Mouse (Mus musculus) embryo, embryonic 10 days (tissue): ENCODE results near the gene Mtfp1.
"Not testable (repeated sequence)": the region's sequence is repeated elsewhere in the genome, so short reads cannot be mapped to it uniquely, and the experiment has no call there.

ENCODE experiments used
- DNase-seq: peaks from one replicate; pipeline ENCODE4 v3.0.0-alpha.2; 2015; ENCODE audit warnings: low spot score

Mtfp1 gene

DNA sequence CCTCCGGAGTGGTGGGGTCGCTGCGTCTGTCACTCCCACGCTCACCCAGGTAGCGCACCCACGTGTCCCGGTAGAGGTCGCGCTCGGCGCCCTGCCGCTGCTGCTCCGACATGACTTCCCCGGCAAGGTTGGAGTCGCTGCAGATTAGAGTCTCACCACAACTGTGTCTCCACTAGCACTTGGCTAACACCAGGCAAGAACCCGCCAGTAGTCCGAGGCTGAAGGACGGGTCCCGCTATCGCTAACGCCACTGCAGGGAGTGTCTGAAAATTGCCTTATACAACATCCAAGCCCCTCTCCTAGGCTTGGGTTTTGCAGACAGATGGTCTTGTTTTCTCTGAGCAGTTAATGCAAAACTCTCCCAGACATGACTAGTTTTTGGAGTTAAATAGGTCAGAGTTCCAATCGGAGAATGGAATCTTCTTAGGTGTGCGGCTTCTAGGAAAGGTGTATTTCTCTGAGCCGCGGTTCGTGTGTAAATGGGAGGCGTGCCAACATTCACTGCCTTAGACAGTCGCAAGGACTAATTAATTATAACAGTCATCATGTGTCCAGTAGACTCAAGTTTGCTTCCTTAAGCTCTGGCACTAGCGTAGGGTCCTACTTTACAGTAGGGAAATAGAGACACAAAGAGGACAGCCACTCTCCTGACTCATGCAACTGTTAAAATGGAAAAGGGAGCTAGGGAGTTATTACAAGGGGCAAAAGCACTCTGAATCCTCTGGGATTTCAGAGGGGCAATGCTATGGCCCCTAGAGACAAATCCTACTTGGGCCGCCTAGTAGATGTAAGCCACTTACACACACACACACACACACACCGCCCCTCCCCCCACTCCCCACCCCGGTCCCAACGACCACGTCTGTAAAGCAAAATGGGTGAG lies at the start of gene Mtfp1:
Gene Mtfp1 (minus strand): TSS at position 275 of the 883 bp plus-strand sequence.
- DNase-seq = peak; percentile 81

DNA sequence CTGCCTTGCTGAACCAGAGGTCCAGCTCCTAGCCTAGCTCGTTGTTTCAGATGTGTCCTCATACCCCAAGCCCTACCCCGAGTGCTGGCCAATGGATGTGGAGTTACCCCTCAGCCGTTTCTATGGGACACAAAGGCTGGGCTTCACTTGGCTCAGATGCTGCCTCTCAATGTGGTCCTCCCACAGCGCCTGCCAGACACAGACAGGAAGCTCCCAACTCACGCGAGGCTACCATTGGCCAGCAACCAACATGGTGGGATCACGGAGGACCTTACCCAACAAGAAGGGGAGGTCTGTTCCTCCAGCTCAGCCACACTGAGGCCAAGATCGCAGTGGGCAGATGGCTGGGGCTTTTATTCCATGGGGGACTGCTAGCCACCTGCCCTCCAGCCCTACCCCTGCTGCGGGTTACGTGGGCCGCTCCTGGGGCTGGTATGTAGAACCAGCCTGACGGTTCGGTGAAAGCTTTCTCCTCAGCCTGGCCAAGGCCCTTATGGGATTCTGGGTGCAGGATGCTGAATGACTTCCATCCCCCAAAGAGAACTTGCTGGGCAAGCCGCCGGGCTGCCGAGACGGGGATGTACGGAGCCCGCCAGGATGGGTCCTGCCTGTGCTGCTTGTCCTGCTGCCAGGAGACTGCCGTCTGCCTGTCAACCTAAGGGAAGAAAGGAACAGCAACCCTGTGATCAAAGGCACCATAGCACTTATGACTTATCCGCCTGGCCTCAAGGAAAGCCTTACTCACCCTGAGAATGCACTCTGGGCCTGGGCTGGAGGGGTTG lies 48.2 kb upstream of the Mtfp1 start:
- DNase-seq = no peak

DNA sequence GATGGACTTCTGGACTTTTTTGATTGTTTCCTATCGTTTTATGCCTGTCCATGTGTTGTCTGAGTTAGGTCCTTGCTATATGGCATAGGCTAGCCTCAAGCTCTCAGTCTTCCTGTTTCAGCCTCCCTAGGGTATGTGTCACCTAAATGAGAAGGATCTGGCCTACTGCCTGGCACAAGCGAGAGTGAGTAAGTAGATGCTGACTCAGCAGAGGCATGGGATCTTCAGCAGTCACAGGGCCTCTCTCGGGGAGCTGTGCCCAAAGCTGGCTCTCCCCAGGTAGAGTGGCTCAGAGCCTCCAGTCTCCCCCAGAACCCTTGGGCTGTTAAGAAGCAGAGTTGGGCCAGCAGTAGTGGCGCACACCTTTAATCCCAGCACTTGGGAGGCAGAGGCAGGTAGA lies 47.1 kb upstream of the Mtfp1 start:
- no peak for DNase-seq

DNA sequence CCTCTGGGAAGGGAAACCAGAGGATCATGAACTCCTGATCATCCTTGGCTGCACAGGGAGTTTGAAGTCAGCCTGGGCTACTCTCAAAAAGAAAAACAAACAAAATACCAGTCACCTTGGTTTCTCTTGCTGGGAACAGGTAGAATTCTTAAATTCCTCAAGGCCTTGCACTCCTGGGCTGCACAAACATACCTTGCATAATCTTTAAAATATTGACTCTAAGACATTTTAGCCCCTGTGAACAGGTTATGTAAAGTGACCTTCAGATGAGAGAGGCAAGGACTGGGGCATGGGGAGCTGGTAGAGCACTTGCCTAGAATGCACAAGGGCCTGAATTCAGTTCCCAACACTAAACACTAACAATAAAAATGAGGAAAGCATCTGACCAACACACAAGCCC lies 46.3 kb upstream of the Mtfp1 start:
- no peak for DNase-seq

DNA sequence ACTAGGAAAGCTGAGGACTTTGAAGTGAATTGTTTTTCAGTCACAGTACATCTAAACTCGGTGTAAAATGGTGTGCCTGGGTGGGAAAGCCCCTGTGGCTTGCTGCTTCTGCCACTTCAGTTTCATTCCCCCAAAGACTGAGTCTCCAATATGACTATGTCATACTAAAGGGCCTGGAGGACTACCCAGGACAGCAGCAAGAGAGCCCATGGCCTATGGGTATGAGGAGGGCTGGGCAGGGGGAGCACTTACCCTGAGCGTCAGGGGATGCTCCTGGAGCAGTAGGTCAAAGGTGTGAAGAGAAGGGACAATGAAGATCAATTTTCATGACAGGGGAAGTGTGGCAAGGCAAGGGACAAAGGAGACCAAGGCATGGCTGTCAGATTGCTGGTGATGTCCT lies 43.7 kb upstream of the Mtfp1 start:
- DNase-seq = no peak

DNA sequence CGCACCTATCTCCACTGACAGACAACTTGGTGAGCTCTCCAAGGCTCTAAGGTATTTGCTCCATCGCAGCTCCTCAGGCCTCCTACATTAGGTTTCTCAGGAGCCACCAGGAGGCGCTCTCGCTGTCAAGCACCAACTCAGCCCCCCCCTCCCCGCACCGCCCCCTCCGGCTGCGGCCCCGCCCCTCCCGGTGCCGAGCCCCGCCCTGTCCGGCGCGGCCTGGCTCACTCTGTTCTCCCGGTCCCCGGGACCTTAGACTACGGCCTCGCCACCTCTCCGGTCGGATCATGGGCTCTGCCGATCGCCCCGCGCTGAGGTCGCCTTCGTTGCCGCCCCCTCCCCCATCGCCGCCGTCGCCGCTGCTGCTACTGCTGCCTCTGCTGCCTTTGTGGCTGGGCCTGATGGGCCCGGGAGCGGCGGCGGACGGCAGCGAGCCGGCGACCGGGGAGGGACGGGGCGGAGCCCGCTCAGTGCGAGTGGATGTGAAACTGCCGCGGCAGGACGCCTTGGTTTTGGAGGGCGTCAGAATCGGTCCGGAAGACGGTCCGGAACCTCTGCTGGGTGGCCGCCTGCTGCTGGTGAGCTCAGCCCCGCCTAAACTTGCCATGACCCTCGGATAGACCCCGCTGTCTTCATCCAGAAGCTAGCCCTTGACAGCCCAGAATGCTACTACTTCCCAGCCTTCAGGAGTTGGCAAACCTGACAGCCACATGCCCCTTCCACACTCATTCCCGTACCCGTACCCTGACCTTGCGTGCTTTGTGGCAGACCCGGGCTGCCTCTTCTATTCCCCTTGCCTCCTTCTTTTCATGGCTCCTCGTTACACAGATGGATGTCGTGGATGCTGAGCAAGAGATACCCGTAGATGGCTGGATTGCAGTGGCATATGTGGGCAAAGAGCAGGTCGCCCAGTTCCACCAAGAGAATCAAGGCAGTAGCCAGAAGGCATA lies 40.0 kb upstream of the Mtfp1 start, which contains the start of gene Rnf215:
Gene Rnf215 (plus strand): TSS at position 217 of the 950 bp plus-strand sequence.
- DNase-seq = peak; percentile 91

DNA sequence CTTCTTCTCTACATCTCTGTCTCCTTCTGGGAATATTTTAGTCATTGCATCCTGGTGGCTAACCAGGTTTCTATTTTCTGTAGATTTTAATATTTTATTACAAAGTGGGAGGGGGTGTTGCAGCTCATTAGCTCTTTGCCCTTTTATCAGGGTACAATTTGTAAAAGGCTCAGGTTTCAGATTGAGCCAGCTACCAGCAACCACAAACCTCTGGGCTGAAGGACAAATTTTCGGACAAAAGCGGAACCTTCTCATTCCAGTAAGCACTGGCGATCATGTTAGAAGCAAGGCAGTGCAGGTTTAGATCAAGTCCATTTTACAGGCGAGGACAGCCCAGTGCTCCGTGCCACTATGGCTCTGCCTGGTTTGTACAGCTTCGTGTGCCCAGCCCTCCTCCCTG lies 39.2 kb upstream of the Mtfp1 start:
- DNase-seq = no peak

DNA sequence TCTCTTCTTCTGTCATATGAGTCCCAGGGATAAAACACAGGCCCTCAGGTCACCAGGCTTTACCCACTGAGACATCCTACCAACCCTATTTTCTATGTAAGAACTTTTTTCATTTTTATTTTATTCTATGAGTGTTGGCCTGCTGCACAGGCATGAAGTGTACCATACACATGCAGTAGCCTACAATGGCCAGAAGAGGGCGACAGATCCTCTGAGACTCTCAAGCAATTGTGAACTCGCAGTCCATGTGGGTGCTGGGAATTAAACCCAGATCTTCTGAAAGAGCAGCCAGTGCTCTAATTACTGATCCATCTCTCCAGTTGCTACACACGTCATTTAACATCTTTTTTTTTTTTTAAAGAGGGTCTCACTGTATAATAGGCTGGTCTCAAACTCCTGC lies 38.2 kb upstream of the Mtfp1 start:
- peak; percentile 38 for DNase-seq

DNA sequence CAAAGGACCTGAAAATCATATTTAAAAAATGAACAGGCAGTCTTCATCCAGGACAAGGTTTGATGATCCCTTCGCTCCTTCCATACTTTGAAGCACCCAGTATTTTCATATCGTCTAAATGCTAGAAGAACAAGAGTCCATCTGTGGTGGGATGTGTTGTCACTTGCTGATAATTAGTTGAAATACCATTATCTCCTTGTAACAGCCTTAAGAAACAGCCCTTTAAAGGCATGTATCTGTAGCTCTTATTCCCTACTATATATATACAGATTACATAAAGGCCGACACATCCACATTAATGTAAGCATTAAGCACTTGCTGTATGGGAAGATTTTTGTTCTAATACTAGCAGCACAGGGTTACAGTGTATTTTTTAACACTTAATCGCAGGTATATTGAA lies 33.2 kb upstream of the Mtfp1 start:
- DNase-seq = not testable (repeated sequence)

DNA sequence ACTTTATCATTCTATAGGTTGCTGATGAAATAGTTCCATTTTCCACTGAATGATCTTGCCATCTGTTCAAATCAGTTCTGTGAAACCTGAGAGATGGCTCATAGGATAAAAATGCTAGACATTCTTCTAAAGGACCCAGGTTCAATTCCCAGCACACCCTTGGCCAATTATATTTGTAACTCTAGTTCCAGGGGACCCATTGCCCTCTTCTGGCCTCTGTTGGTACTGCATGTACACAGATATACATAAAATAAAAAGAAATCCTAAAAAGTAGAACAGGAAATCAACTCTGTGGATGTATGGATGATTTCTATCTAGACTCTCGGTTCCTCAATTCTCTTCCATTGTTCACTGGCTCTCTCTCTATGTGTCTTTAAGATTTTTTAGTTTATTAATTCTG lies 31.8 kb upstream of the Mtfp1 start:
- no peak for DNase-seq

DNA sequence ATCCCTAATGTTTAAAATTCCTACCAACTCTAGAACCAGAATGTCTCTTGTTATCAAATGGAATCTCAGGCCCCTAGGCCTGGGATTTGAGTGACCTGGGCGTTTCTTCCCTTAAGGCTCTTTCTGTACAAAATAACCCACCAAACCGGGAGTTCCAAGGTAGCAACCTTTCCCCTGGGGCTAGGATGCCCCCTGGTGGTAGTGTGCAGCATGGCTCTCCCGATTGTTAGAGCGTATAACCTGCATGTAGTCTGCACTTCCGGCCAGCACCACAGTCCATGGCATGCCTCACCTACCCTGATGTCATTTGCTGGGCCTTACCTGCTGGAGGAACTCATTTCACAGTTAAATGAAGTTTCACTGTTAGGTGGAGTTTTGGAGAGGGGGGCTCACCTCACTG lies 28.7 kb upstream of the Mtfp1 start:
- DNase-seq = peak; percentile 60

DNA sequence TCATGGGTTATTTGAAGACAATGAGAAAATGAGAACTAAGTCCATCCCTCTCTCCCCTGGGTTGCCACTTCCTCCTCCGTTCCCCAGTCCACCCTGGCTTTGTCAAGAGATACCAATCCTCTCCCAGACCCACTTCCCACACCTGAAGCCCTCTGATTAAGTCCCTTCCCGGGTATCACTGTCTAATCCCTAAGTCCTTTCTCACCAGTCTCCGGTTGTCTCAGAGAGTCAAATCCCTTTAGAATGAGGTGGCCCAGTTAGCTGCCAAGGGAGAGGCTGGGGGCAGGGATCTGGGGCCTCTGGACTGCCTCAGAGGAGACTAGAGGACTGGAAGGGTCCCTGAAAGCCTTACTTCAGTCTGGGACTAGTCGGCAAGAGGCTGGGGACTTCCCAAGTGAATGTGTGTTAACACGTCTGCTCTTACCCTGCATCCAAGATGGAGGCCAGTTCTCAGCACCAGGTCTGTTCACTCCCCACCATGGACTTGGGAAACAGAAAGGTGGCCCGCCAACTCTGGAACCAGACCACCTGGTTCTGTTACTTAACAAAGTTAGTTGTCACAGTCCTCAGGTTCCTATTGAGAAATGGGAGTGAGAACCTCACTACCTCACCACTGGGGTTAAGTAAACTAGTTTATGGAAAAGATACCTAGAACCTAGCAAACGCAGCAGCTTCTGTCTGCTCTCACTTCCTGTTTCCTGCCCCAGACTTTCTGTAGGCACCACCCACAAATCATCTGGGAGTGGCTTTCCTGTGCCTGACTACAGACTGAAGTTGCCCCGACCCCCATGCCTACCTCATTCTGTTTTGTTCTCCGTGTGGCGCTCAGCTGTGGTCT lies 27.7 kb upstream of the Mtfp1 start, which contains the start of gene Sec14l2:
Gene Sec14l2 (minus strand): TSS at position 674 of the 838 bp plus-strand sequence.
- no peak for DNase-seq

DNA sequence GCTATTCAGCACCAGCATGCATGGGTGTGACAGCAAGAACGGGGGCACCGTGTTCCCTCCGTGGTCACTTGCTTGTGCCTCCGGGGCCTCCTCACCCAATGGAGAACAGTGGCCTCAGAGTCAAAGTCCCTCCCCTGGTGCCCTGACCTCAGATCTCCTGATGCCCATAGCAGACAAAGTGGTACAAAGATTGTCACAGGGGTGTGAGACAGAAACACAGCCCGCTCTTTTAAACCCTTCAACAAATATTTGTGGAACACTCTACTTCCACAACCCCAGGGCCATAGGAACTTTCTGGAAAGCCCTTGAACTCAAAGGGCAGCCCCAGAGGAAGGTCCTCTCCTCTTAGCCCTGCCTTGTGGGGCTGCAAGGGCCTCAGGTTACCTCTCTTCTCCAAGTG lies 27.0 kb upstream of the Mtfp1 start:
- no peak for DNase-seq

DNA sequence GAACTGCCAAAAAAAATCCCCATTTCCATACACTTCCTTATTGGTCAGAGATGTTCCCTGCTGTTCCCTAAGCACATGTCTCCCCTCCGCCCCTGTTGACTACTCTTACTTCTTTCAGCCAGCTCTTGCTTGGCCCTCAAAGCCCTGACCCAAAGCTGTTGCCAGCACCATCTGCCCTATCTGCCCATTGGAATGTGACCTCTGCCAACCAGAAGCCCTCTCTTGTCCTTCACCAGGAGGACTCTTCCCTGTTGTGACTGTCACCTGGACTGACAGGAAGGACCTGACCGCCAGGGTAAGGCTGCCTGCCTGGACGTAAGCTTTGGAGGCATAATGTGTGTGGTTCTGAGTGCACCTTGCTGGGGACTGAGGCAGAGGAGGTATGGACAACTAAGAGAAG lies 26.4 kb upstream of the Mtfp1 start:
- DNase-seq = no peak

DNA sequence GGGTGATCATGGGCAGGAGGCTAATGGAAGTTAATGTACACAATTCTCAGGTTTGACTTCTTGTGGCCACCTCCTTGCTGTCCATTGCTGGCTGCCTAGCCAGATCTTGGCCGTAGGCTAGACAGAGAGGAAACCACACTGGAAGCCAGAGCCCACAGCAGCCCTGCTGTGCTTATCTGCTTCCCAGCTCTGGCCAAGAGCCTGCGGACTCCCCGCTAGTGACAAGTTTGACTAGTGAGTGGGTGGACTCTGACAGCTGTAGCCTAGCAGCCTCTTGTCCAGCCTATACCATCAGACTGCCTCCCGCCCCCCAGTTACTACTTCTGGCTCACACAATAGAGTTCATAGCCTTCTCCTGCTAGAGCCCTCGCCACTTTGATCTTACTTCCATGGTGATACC lies 24.4 kb upstream of the Mtfp1 start:
- DNase-seq = no peak

DNA sequence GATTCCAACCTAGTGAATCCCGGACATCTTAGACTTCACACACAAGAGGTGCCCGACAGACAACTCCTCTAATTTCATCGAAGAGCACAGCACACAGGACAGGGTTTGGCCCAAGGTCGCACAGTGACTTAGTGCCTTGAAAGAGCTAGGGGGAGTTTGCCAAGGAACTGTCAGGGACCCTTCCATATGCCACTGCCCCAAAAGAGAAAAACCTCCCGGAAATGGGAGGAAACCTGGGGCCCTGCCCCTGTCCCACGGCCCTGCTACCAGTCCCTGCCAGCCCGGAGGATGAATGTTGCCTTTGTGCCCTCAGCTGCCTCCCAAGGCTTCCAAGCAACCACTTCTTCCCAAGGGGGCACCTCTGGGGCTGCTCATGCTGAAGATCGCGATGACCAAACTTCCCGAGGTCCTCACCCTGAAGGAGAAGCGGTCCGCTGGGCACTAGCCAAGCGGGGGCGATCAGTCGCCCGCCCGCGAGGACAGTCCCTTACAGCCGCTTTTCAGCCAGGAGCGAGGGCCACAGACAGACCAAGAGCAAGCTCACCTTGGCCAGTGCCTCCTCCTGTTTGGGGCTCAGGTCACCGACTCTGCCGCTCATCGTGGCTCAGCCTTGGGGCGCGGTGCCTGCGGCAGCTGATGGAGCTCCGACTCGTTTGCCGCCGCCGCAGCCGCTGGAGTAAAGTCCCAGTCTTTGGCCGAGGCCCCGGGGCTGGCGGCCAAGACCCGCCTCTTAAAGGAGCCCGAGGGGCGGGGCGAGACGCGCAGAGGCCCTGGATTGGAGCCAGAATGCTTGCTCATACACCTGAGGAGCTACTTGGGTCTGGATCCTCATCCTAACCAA lies 23.1 kb upstream of the Mtfp1 start:
- DNase-seq = peak; percentile 65

DNA sequence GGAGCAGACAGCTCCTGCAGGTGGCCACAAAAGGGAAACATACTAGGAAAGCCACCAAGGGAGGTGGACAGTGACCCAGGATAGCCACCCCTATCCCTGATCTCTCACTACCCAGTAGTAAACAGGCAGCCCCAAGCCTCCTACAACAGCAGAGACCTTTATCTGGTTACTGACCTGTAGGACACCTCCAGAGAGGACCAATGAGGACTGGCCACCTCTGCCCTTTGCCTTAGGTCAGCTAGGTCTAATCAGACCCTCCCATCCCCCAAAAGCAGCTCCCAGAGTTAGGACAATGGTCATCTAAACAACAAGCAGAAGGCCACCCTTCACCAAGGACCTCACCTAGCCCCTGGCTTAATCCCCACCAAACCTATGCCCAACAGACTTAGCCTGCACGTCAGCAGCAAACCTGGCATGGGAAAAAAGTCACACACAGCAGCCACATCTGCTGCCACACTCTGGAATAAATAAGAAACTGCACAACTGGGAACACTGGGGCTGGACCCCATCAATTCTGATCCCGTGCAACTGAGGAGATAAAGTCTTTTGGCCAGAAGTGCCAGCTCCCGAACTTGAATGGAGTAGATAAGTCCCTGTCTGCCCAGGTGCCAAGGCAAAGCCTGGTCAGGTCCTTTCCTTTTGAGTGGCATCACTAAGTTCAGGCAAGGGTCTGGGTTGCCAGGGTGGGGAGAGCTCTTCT lies 22.3 kb upstream of the Mtfp1 start:
- no peak for DNase-seq

DNA sequence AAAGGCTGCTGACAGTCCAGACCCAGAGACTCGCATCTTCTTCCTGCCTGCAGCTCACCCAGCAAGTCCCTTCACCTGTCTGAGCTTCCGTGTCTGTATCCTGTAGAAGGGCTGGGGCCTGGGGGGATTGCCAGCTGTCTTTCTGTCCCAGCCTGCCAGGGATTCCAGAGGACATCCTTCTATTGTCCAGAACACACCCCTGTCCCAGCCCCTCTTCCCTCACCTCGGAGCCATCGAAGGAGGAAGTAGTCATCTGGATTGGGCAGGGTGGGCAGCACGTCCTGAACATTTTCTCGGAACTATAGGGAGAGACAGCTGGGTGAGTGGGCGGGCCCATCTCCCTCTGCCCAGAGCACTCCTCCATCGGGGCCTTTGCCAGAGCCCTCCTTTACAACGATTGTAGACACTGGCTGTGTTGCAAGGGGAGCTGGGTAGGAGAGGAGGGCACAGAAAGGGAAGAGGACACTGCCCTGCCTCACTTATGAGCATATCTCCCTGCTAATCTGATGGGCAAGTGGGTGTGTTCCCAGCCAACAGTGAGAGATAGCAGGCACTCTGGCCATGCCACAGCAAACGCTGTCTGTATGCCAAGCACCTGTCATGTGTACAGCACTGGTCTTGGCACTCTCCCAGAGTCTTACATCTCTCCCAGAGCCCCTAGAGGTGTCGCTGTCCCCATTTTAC lies 21.4 kb upstream of the Mtfp1 start:
- no peak for DNase-seq

DNA sequence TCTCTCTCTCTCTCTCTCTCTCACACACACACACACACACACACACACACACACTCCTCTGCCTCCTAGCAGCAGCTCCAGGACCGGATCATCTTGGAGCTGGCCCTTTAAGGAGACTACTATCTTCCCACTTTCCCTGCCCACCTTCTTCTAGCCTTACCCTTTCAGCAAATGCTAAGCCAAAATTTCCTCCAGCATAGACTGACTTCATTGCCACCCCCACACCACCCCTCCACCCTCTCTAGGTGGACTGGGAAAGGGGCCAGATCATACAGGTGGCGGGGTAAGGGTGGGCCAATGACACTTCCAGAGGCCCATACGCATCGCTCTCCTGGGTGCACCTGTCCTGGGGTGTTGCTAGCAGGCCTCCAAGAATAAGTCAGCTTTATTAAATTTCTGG lies 20.2 kb upstream of the Mtfp1 start:
- no peak for DNase-seq
